Mouse (Mus musculus) gastrocnemius, adult 8-10 months (tissue): ENCODE results near the gene Cenps. TPM values are rescaled to one million over a fixed set of nuclear protein-coding genes. Genes with fewer than 3 reads are reported as not detected.
A peak's percentile ranks its signal among the peaks of the same experiment; 100 is the strongest.
"Not testable (repeated sequence)": the region's sequence is repeated elsewhere in the genome, so short reads cannot be mapped to it uniquely, and the experiment has no call there.

ENCODE experiments used
- DNase-seq, 2 experiments: peaks; one replicate each; pipeline ENCODE4 v3.0.0; 2022; ENCODE audit warnings: low spot score in 2 of 2
- total RNA-seq, 4 experiments: library from RNA; stranded (reverse); gene quantifications; 2 replicates each; pipeline ENCODE4 v1.2.4; 2022

Cenps gene
- total RNA-seq, 4 experiments from 2014 or later = 5.2 to 8.7 (median 6.2) TPM

GRCm38 (mm10) chr4:149123432-149123831 lies 14.0 kb downstream of the Cenps start:
- DNase-seq = no peak

- not testable (repeated sequence) for DNase-seq
These were observed 17.4 kb downstream of the Cenps start for GRCm38 (mm10) chr4:149119978-149120562.

GRCm38 (mm10) chr4:149103875-149104561 lies 33.4 kb downstream of the Cenps start, which contains the start of gene Dffa:
Gene Dffa (plus strand): TSS chr4:149104146.
- peak; percentile 84 to 87 for DNase-seq

- DNase-seq = no peak
These were observed 36.0 kb downstream of the Cenps start for GRCm38 (mm10) chr4:149101456-149101855.

- not testable (repeated sequence) for DNase-seq
These were observed 37.0 kb downstream of the Cenps start for GRCm38 (mm10) chr4:149100449-149100848.

GRCm38 (mm10) chr4:149099369-149100017 lies 37.9 kb downstream of the Cenps start, which contains the start of gene Pex14:
Gene Pex14 (minus strand): TSS chr4:149099876.
- peak; percentile 82 to 87 for DNase-seq

- DNase-seq = no peak
These were observed 38.9 kb downstream of the Cenps start for GRCm38 (mm10) chr4:149098571-149098970.

- no peak for DNase-seq
These were observed 39.5 kb downstream of the Cenps start for GRCm38 (mm10) chr4:149097956-149098355.

- DNase-seq = no peak
These were observed 46.1 kb downstream of the Cenps start for GRCm38 (mm10) chr4:149091364-149091763.

GRCm38 (mm10) chr4:149085381-149085780 lies 52.0 kb downstream of the Cenps start:
- DNase-seq = no peak

- peak in 1 of 2 experiments; percentile 57 for DNase-seq
These were observed 55.9 kb downstream of the Cenps start for GRCm38 (mm10) chr4:149081528-149081927.

GRCm38 (mm10) chr4:149080111-149080510 lies 57.3 kb downstream of the Cenps start:
- no peak for DNase-seq

GRCm38 (mm10) chr4:149079629-149080028 lies 57.8 kb downstream of the Cenps start:
- no peak for DNase-seq

- no peak for DNase-seq
These were observed 59.2 kb downstream of the Cenps start for GRCm38 (mm10) chr4:149078261-149078660.

Other genes with a start within 250 kb of the Cenps start
- 10 to 100 TPM; 21.1 to 23.9 (median 23.4) TPM for gene Pex14, start 37.8 kb downstream of the Cenps start, total RNA-seq
- gene Dffa, start 33.5 kb downstream of the Cenps start, total RNA-seq = 10 to 100 TPM; 71.6 to 76.6 (median 74.8) TPM
- under 1 TPM in 2 of 4 experiments, not detected in 2; 0.53 to 0.61 TPM for gene Cort, start 10.9 kb downstream of the Cenps start, total RNA-seq
- gene Pgd, start 29.1 kb upstream of the Cenps start, total RNA-seq = 10 to 100 TPM; 12.3 to 18.6 (median 15.7) TPM
- gene Kif1b, start 170.1 kb upstream of the Cenps start, total RNA-seq = 100 to 1,000 TPM; 281 to 318 (median 297) TPM